Mouse (Mus musculus) kidney, postnatal 36 days (tissue): ENCODE measurements around the gene Spire2.
"Not testable (repeated sequence)": the region's sequence is repeated elsewhere in the genome, so short reads cannot be mapped to it uniquely, and the experiment has no call there.

Experiments used
- DNase-seq, 2 experiments: peaks; one replicate each; pipeline ENCODE4 v3.0.0; 2021 to 2022; ENCODE audit warnings: mixed read lengths in 2 of 2

The Spire2 gene

GRCm38 (mm10) chr8:123332262-123333090 lies at the start of gene Spire2:
Spire2 (plus strand) TSS chr8:123332713.
- DNase-seq, result peak; percentile 80 to 89

GRCm38 (mm10) chr8:123282994-123283393 lies 49.5 kb upstream of the Spire2 start:
- DNase-seq, result not testable (repeated sequence)

GRCm38 (mm10) chr8:123283991-123284390 lies 48.5 kb upstream of the Spire2 start:
- DNase-seq, result no peak

- no peak for DNase-seq
Measured at GRCm38 (mm10) chr8:123284493-123284892, 48.0 kb upstream of the Spire2 start.

GRCm38 (mm10) chr8:123287362-123287761 lies 45.2 kb upstream of the Spire2 start:
- no peak for DNase-seq

- peak; percentile 39 to 75 for DNase-seq
Measured at GRCm38 (mm10) chr8:123290166-123290565, 42.3 kb upstream of the Spire2 start.

GRCm38 (mm10) chr8:123290679-123291078 lies 41.8 kb upstream of the Spire2 start:
- no peak for DNase-seq

- peak; percentile 7 to 17 for DNase-seq
Measured at GRCm38 (mm10) chr8:123291716-123292115, 40.8 kb upstream of the Spire2 start.

- peak; percentile 37 to 39 for DNase-seq
Measured at GRCm38 (mm10) chr8:123292281-123292680, 40.2 kb upstream of the Spire2 start.

GRCm38 (mm10) chr8:123292785-123293184 lies 39.7 kb upstream of the Spire2 start:
- no peak for DNase-seq

- DNase-seq, result peak; percentile 34 to 42
Measured at GRCm38 (mm10) chr8:123298301-123298700, 34.2 kb upstream of the Spire2 start.

GRCm38 (mm10) chr8:123308738-123309137 lies 23.8 kb upstream of the Spire2 start:
- no peak for DNase-seq

GRCm38 (mm10) chr8:123317781-123318466 lies 14.6 kb upstream of the Spire2 start:
- no peak for DNase-seq

GRCm38 (mm10) chr8:123318467-123318911 lies 14.0 kb upstream of the Spire2 start, which contains the start of gene Fanca:
Fanca (minus strand) TSS chr8:123318576.
- peak; percentile 97 to 98 for DNase-seq

GRCm38 (mm10) chr8:123319522-123320164 lies 12.9 kb upstream of the Spire2 start:
- DNase-seq, result peak; percentile 61 to 73

GRCm38 (mm10) chr8:123328552-123328951 lies 4.0 kb upstream of the Spire2 start:
- no peak for DNase-seq

GRCm38 (mm10) chr8:123329350-123329749 lies 3.2 kb upstream of the Spire2 start:
- no peak for DNase-seq

- DNase-seq, result peak; percentile 43 to 49
Measured at GRCm38 (mm10) chr8:123329961-123330360, 2.6 kb upstream of the Spire2 start.

- no peak for DNase-seq
Measured at GRCm38 (mm10) chr8:123330701-123331100, 1.8 kb upstream of the Spire2 start.

- no peak for DNase-seq
Measured at GRCm38 (mm10) chr8:123331301-123331700, 1.2 kb upstream of the Spire2 start.

GRCm38 (mm10) chr8:123331810-123332209 lies 703 bp upstream of the Spire2 start:
- DNase-seq, result no peak

GRCm38 (mm10) chr8:123333091-123333587 lies 626 bp downstream of the Spire2 start:
- DNase-seq, result no peak

GRCm38 (mm10) chr8:123333864-123334263 lies 1.4 kb downstream of the Spire2 start:
- DNase-seq, result no peak
